Mouse (Mus musculus) C2C12 (cell line): ENCODE data around the gene Tnip1.

Experiments
- CEBPB ChIP-seq: IDR thresholded peaks from one replicate; pipeline ENCODE4 v1.6.1; 2011; ENCODE audit warnings: low read depth, mild to moderate bottlenecking, control low read depth, moderate library complexity
- CTCF ChIP-seq: IDR thresholded peaks from one replicate; pipeline ENCODE4 v1.5.1; 2011; ENCODE audit not compliant: control insufficient read depth, insufficient read depth, insufficient read length
- FOSL1 ChIP-seq: IDR thresholded peaks from one replicate; pipeline ENCODE4 v1.8.0; 2011; ENCODE audit warnings: mild to moderate bottlenecking, low read length; ENCODE audit not compliant: poor library complexity, insufficient read depth, severe bottlenecking
- MAX ChIP-seq: IDR thresholded peaks from one replicate; pipeline ENCODE4 v1.6.1; 2011; ENCODE audit warnings: mild to moderate bottlenecking, control low read depth
- MYOD1 ChIP-seq: IDR thresholded peaks from one replicate; pipeline ENCODE4 v1.6.1; 2011; ENCODE audit warnings: low read depth; ENCODE audit not compliant: control insufficient read depth, insufficient read length
- MYOG ChIP-seq: IDR thresholded peaks from one replicate; pipeline ENCODE4 v1.6.1; 2011; ENCODE audit not compliant: control insufficient read depth, insufficient read length; ENCODE audit errors: extremely low read depth
- USF1 ChIP-seq: IDR thresholded peaks from one replicate; pipeline ENCODE4 v1.6.1; 2011; ENCODE audit warnings: low read depth, mild to moderate bottlenecking, control low read depth, moderate library complexity

DNA sequence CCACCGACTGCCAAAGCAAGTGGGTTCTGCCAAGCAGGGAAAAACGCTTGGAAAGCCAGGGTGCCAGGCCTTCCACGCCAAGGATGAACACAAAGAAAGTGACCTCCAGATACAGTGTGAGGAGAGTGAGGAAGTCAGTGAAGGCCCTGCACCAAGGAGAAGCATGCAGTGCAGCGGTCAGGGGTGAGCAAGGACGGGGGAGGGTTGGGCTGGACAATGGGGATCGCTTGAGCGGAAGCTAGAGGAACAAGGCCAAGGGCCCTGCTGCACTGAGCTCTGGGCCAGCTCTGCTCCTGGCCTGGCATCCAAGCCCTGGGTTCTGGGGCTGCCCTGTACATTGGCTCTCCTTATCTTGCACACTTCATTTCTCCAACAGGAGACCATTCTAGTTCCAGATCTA, 22.7 kb downstream of the Tnip1 start:
- TF ChIP-seq CTCF (no peak), USF1 (no peak), MYOG (no peak), MAX (no peak), MYOD1 (no peak), FOSL1 (no peak), CEBPB (no peak)
